Mouse (Mus musculus) liver, embryonic 14.5 days (tissue): ENCODE data around the gene Taok1. TPM values are rescaled to one million over a fixed set of nuclear protein-coding genes. Genes with fewer than 3 reads are reported as not detected.

Source experiments
- ATAC-seq: fragments of 200-750 bp; cut with Nextera tagmentation; 2 replicates; pipeline ENCODE4 v1.8.0; 2017; ENCODE audit warnings: moderate number of reproducible peaks, mild to moderate bottlenecking, moderate library complexity; ENCODE audit not compliant: insufficient read depth
- DNase-seq, 3 experiments: peaks; one replicate each; pipeline ENCODE4 v3.0.0-alpha.2; 2012 to 2013; ENCODE audit warnings: low read depth in 3 of 3, low spot score in 3 of 3
- H3K27ac ChIP-seq: fragments of 300-500 bp; sonication (generic); 2 replicates; pipeline ENCODE4 v1.5.1; 2014; ENCODE audit warnings: moderate library complexity, mild to moderate bottlenecking, control low read depth, inconsistent platforms
- H3K27me3 ChIP-seq: fragments of 300-500 bp; sonication (generic); 2 replicates; pipeline ENCODE4 v1.6.1; 2014; ENCODE audit warnings: mild to moderate bottlenecking, low read length, moderate library complexity; ENCODE audit not compliant: control insufficient read depth, insufficient read depth
- H3K36me3 ChIP-seq: fragments of 300-500 bp; sonication (generic); replicated peaks from 2 replicates; pipeline ENCODE4 v1.6.1; 2014; ENCODE audit warnings: low read depth; ENCODE audit not compliant: control insufficient read depth, insufficient read depth
- H3K4me1 ChIP-seq, 2 experiments: fragments of 200-500 bp in 1 of 2; fragments of 300-500 bp in 1 of 2; sonication (generic) in 1 of 2; replicated peaks; 2 replicates each; pipeline ENCODE4 v1.6.1; 2012 to 2014; ENCODE audit warnings: antibody characterized with exemption in 1 of 2, inconsistent platforms in 1 of 2, low read length in 1 of 2; ENCODE audit not compliant: control insufficient read depth in 2 of 2, insufficient read depth in 2 of 2
- H3K4me2 ChIP-seq: fragments of 300-500 bp; sonication (generic); 2 replicates; pipeline ENCODE4 v1.6.1; 2014; ENCODE audit warnings: low read depth, mild to moderate bottlenecking, control low read depth, moderate library complexity
- H3K4me3 ChIP-seq, 2 experiments: fragments of 200-500 bp in 1 of 2; fragments of 300-500 bp in 1 of 2; sonication (generic) in 1 of 2; 2 replicates each; pipeline ENCODE4 v1.5.1; 2012 to 2014; ENCODE audit warnings: low read depth in 2 of 2, low read length in 2 of 2, mild to moderate bottlenecking in 2 of 2, control low read depth in 1 of 2, inconsistent platforms in 1 of 2, moderate library complexity in 1 of 2; ENCODE audit not compliant: insufficient read depth in 1 of 2
- H3K9ac ChIP-seq: fragments of 300-500 bp; sonication (generic); replicated peaks from 2 replicates; pipeline ENCODE4 v1.6.1; 2014; ENCODE audit warnings: mild to moderate bottlenecking, control low read depth, moderate library complexity
- H3K9me3 ChIP-seq: fragments of 300-500 bp; sonication (generic); 2 replicates; pipeline ENCODE4 v1.6.1; 2016; ENCODE audit warnings: low read length, mixed read lengths; ENCODE audit not compliant: control insufficient read depth
- CTCF ChIP-seq: IDR thresholded peaks from 2 replicates; pipeline ENCODE4 v1.5.1; 2016; ENCODE audit warnings: antibody characterized with exemption, low read depth, control low read depth
- EP300 ChIP-seq: IDR thresholded peaks from 2 replicates; pipeline ENCODE4 v1.6.1; 2016; ENCODE audit warnings: antibody characterized with exemption, low read depth
- WGBS: fragments of 180-500 bp; shearing (Covaris S2); extraction: QIAGEN DNeasy Blood & Tissue Kit; methylation state at CpG from one replicate; pipeline ENCODE4 v1.1.7; 2014; ENCODE audit not compliant: insufficient replicate concordance; 5-methylcytosine and 5-hydroxymethylcytosine counted together
- polyA plus RNA-seq, 2 experiments: library from polyadenylated mRNA; depleted of rRNA in 1 of 2; stranded (reverse) in 1 of 2; unstranded in 1 of 2; fragments of >200 nt; fragmentation: Nextera tagmentation in 1 of 2; extraction: Ambion mirVana in 1 of 2; gene quantifications; 2 replicates each; pipeline versions ENCODE4 v1.2.1 to v1.2.3; 2012 to 2014

The Taok1 gene
- polyA plus RNA-seq, 2 experiments: 3.3 to 4.0 TPM

- Histone ChIP-seq H3K4me3 (no peak overlapping the region), H3K4me2 (no peak overlapping the region), H3K27ac (no peak overlapping the region), H3K9me3 (no peaks in the 10 kb centered on the region), H3K27me3 (no peaks in the 10 kb centered on the region), H3K9ac (no peak overlapping the region; the same call in 1 of the 2 replicates), H3K4me1 (peaks cover 0 to 7% of the 10 kb centered on the region in 2 experiments; a peak in 2 of 4 replicates), H3K36me3 (no peaks in the 10 kb centered on the region; the same call in none of the 2 replicates)
- DNase-seq (no peak), ATAC-seq (no peak)
- 79% methylated on average over 17 of the region's 17 CpGs for WGBS
- TF ChIP-seq CTCF (no peak), EP300 (no peak)
Measured at GRCm38 (mm10) chr11:77500361-77501325, 107.0 kb downstream of the Taok1 start.

DNA sequence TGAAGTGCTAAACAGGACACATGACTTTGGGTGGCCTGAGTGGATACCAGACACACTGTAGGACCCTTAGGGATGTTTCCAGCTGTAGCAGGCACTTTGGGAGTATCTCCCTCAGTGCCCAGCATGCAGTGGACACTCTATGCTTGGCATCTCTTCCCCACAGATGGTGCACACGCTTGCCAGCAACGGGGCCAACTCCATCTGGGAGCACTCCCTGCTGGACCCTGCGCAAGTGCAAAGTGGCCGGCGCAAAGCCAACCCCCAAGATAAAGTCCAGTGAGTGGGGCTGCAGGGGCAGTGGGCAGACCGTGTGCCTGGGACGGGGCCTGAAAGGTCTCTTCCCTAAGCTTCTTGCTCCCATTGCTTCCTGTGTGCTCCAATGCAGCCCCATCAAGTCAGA is 108.3 kb downstream of the Taok1 start:
- no peak overlapping the region for H3K27ac ChIP-seq
- no peaks in the 10 kb centered on the region for H3K9me3 ChIP-seq
- H3K27me3 ChIP-seq: no peaks in the 10 kb centered on the region
- H3K4me1 ChIP-seq: peaks cover 0 to 14% of the 10 kb centered on the region in 2 experiments; a peak in 2 of 4 replicates
- H3K4me3 ChIP-seq: no peak overlapping the region
- ATAC-seq (no peak), DNase-seq (no peak)
- no peaks in the 10 kb centered on the region; the same call in none of the 2 replicates for H3K36me3 ChIP-seq
- no peak overlapping the region for H3K9ac ChIP-seq
- WGBS: 90% methylated on average over 7 of the region's 7 CpGs
- no peak for TF ChIP-seq CTCF
- no peak for TF ChIP-seq EP300
- H3K4me2 ChIP-seq: no peak overlapping the region

GRCm38 (mm10) chr11:77498261-77499139 is 109.1 kb downstream of the Taok1 start:
- no peak overlapping the region for H3K9ac ChIP-seq

DNA sequence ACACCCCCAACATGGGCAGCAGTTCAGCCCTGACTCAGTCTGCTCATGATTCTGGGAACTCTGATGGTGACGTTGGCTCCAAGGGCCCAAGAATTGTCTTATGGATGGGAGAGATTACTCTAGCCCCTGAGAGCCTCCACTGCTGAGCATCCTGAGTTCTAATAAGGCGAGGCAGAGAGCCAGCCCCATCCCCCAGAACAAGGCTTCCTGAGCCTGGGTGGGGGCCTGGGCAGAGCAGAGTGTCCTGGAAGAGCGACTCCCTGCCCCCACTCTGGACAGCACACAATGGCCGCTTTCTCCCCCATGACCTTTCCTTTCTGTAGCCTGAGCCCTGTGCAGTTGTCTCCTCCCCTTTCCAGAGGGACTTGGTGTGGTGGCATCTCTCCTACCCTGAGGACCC is 109.8 kb downstream of the Taok1 start:
- Histone ChIP-seq H3K36me3 (no peaks in the 10 kb centered on the region; the same call in none of the 2 replicates), H3K4me2 (no peak overlapping the region), H3K9ac (no peak overlapping the region), H3K4me3 (no peak overlapping the region), H3K4me1 (peaks cover 0 to 16% of the 10 kb centered on the region in 2 experiments; a peak in 2 of 4 replicates), H3K27ac (no peak overlapping the region), H3K27me3 (no peaks in the 10 kb centered on the region), H3K9me3 (no peaks in the 10 kb centered on the region)
- ATAC-seq (no peak), DNase-seq (no peak)
- TF ChIP-seq CTCF (no peak), EP300 (no peak)
- 64% methylated on average over 4 of the region's 4 CpGs for WGBS

More at GRCm38 (mm10) chr11:77498261-77499139, 109.1 kb downstream of the Taok1 start:
- no peak overlapping the region for H3K27ac ChIP-seq
- no peak overlapping the region for H3K4me3 ChIP-seq
- 78% methylated on average over 12 of the region's 12 CpGs for WGBS
- no peak overlapping the region for H3K4me2 ChIP-seq
- DNase-seq (no peak), ATAC-seq (no peak)
- no peaks in the 10 kb centered on the region; the same call in none of the 2 replicates for H3K36me3 ChIP-seq
- no peaks in the 10 kb centered on the region for H3K27me3 ChIP-seq
- TF ChIP-seq EP300 (no peak), CTCF (no peak)
- peaks cover 0 to 16% of the 10 kb centered on the region in 2 experiments; a peak in 2 of 4 replicates for H3K4me1 ChIP-seq
- no peaks in the 10 kb centered on the region for H3K9me3 ChIP-seq
